Mouse (Mus musculus) stomach, embryonic 16.5 days (tissue): ENCODE results near the gene Mpp6. TPM values are rescaled to one million over a fixed set of nuclear protein-coding genes. Genes with fewer than 3 reads are reported as not detected.

Source experiments
- ATAC-seq: fragments of 200-750 bp; cut with Nextera tagmentation; 2 replicates; pipeline ENCODE4 v1.8.0; 2017; ENCODE audit warnings: moderate number of reproducible peaks, moderate TSS enrichment; ENCODE audit not compliant: insufficient read depth, low FRiP score
- H3K27ac ChIP-seq: fragments of 300-500 bp; sonication (generic); 2 replicates; pipeline ENCODE4 v1.5.1; 2014; ENCODE audit warnings: low read length
- H3K27me3 ChIP-seq: fragments of 300-500 bp; sonication (generic); 2 replicates; pipeline ENCODE4 v1.6.1; 2014; ENCODE audit warnings: low read length, control low read depth, mixed read lengths; ENCODE audit not compliant: control insufficient read depth, insufficient read depth
- H3K36me3 ChIP-seq: fragments of 300-500 bp; sonication (generic); 2 replicates; pipeline ENCODE4 v1.6.1; 2014; ENCODE audit warnings: low read length; ENCODE audit not compliant: control insufficient read depth, insufficient read depth
- H3K4me1 ChIP-seq: fragments of 300-500 bp; sonication (generic); 2 replicates; pipeline ENCODE4 v1.6.1; 2014; ENCODE audit warnings: low read length, control low read depth, mixed read lengths; ENCODE audit not compliant: control insufficient read depth, insufficient read depth
- H3K4me2 ChIP-seq: fragments of 300-500 bp; sonication (generic); 2 replicates; pipeline ENCODE4 v1.6.1; 2014; ENCODE audit warnings: low read depth, low read length, mixed read lengths
- H3K4me3 ChIP-seq: fragments of 300-500 bp; sonication (generic); replicated peaks from 2 replicates; pipeline ENCODE4 v1.5.1; 2014; ENCODE audit warnings: mild to moderate bottlenecking, low read length
- H3K9ac ChIP-seq: fragments of 300-500 bp; sonication (generic); 2 replicates; pipeline ENCODE4 v1.6.1; 2014; ENCODE audit warnings: low read length
- H3K9me3 ChIP-seq: fragments of 300-500 bp; sonication (generic); replicated peaks from 2 replicates; pipeline ENCODE4 v1.6.1; 2016; ENCODE audit warnings: low read length, control low read depth; ENCODE audit not compliant: control insufficient read depth
- WGBS: fragments of 180-500 bp; shearing (Covaris S2); extraction: QIAGEN DNeasy Blood & Tissue Kit; methylation state at CpG from one replicate; pipeline ENCODE4 v1.1.7; 2014; 5-methylcytosine and 5-hydroxymethylcytosine counted together
- polyA plus RNA-seq: library from polyadenylated mRNA; unstranded; fragments of >200 nt; fragmentation: Nextera tagmentation; extraction: Ambion mirVana; gene quantifications from 2 replicates; pipeline ENCODE4 v1.2.1, GENCODE M21; 2015

Mpp6 gene
- polyA plus RNA-seq, 1 experiment from 2014 or later, result 40.6 TPM

GRCm38 (mm10) chr6:50214711-50215372, 104.8 kb downstream of the Mpp6 start:
- Histone ChIP-seq H3K9ac (no peak overlapping the region), H3K4me1 (no peaks in the 10 kb centered on the region), H3K4me3 (no peak overlapping the region), H3K27ac (no peak overlapping the region), H3K9me3 (no peaks in the 10 kb centered on the region), H3K4me2 (no peak overlapping the region), H3K27me3 (no peaks in the 10 kb centered on the region), H3K36me3 (no peaks in the 10 kb centered on the region)
- no peak for ATAC-seq
- WGBS, result 55% methylated on average over 2 of the region's 2 CpGs

GRCm38 (mm10) chr6:50215373-50215745, 105.3 kb downstream of the Mpp6 start:
- no peak overlapping the region for H3K9ac ChIP-seq

GRCm38 (mm10) chr6:50215986-50216385, 105.9 kb downstream of the Mpp6 start:
- Histone ChIP-seq H3K9me3 (no peaks in the 10 kb centered on the region), H3K27me3 (no peaks in the 10 kb centered on the region), H3K4me3 (no peak overlapping the region), H3K4me2 (no peak overlapping the region), H3K9ac (no peak overlapping the region), H3K27ac (no peak overlapping the region), H3K4me1 (no peaks in the 10 kb centered on the region), H3K36me3 (no peaks in the 10 kb centered on the region)
- 85% methylated on average over 4 of the region's 4 CpGs for WGBS
- ATAC-seq, result no peak

More at GRCm38 (mm10) chr6:50215373-50215745, 105.3 kb downstream of the Mpp6 start:
- no peak for ATAC-seq
- WGBS, result 78% methylated on average over 2 of the region's 2 CpGs
- Histone ChIP-seq H3K36me3 (no peaks in the 10 kb centered on the region), H3K9me3 (no peaks in the 10 kb centered on the region), H3K4me1 (no peaks in the 10 kb centered on the region), H3K27ac (no peak overlapping the region), H3K4me3 (no peak overlapping the region), H3K4me2 (no peak overlapping the region), H3K27me3 (no peaks in the 10 kb centered on the region)

- no peaks in the 10 kb centered on the region for H3K36me3 ChIP-seq
- no peaks in the 10 kb centered on the region for H3K9me3 ChIP-seq
- ATAC-seq, result no peak
- no peak overlapping the region for H3K4me2 ChIP-seq
- H3K27me3 ChIP-seq, result no peaks in the 10 kb centered on the region
- H3K27ac ChIP-seq, result no peak overlapping the region
- no peaks in the 10 kb centered on the region for H3K4me1 ChIP-seq
- H3K4me3 ChIP-seq, result no peak overlapping the region
- 68% methylated on average over 3 of the region's 3 CpGs for WGBS
- H3K9ac ChIP-seq, result no peak overlapping the region
Measured at GRCm38 (mm10) chr6:50218628-50219027, 108.6 kb downstream of the Mpp6 start.

- Histone ChIP-seq H3K9ac (no peak overlapping the region), H3K4me3 (no peak overlapping the region), H3K27me3 (no peaks in the 10 kb centered on the region), H3K4me2 (no peak overlapping the region), H3K9me3 (no peaks in the 10 kb centered on the region), H3K4me1 (no peaks in the 10 kb centered on the region), H3K27ac (no peak overlapping the region), H3K36me3 (no peaks in the 10 kb centered on the region)
- WGBS, result 86% methylated on average over 6 of the region's 6 CpGs
- no peak for ATAC-seq
Measured at GRCm38 (mm10) chr6:50219066-50219465, 109.0 kb downstream of the Mpp6 start.

GRCm38 (mm10) chr6:50220863-50221262, 110.8 kb downstream of the Mpp6 start:
- H3K4me2 ChIP-seq, result no peak overlapping the region
- no peaks in the 10 kb centered on the region for H3K36me3 ChIP-seq
- 50% methylated on average over 6 of the region's 6 CpGs for WGBS
- no peaks in the 10 kb centered on the region for H3K9me3 ChIP-seq
- no peak for ATAC-seq
- H3K4me1 ChIP-seq, result no peaks in the 10 kb centered on the region
- no peak overlapping the region for H3K9ac ChIP-seq
- no peak overlapping the region for H3K4me3 ChIP-seq
- no peak overlapping the region for H3K27ac ChIP-seq
- no peaks in the 10 kb centered on the region for H3K27me3 ChIP-seq

- Histone ChIP-seq H3K4me1 (no peaks in the 10 kb centered on the region), H3K36me3 (no peaks in the 10 kb centered on the region), H3K9me3 (no peaks in the 10 kb centered on the region), H3K27ac (no peak overlapping the region), H3K9ac (no peak overlapping the region), H3K27me3 (no peaks in the 10 kb centered on the region), H3K4me3 (no peak overlapping the region), H3K4me2 (no peak overlapping the region)
- no peak for ATAC-seq
- 67% methylated on average over 5 of the region's 5 CpGs for WGBS
Measured at GRCm38 (mm10) chr6:50222351-50222750, 112.3 kb downstream of the Mpp6 start.

- Histone ChIP-seq H3K9me3 (no peaks in the 10 kb centered on the region), H3K9ac (no peak overlapping the region), H3K4me3 (no peak overlapping the region), H3K36me3 (no peaks in the 10 kb centered on the region), H3K4me2 (no peak overlapping the region), H3K27ac (no peak overlapping the region), H3K27me3 (no peaks in the 10 kb centered on the region), H3K4me1 (no peaks in the 10 kb centered on the region)
- 73% methylated on average over 5 of the region's 5 CpGs for WGBS
- no peak for ATAC-seq
Measured at GRCm38 (mm10) chr6:50222986-50223385, 112.9 kb downstream of the Mpp6 start.

- Histone ChIP-seq H3K4me2 (no peak overlapping the region), H3K9me3 (no peaks in the 10 kb centered on the region)
Measured at GRCm38 (mm10) chr6:50223606-50224005, 113.6 kb downstream of the Mpp6 start.

More at GRCm38 (mm10) chr6:50223606-50224005, 113.6 kb downstream of the Mpp6 start:
- H3K4me3 ChIP-seq, result no peak overlapping the region
- no peaks in the 10 kb centered on the region for H3K36me3 ChIP-seq
- no peaks in the 10 kb centered on the region for H3K4me1 ChIP-seq
- H3K27ac ChIP-seq, result no peak overlapping the region
- H3K9ac ChIP-seq, result no peak overlapping the region
- ATAC-seq, result no peak
- WGBS, result 92% methylated on average over 4 of the region's 4 CpGs
- H3K27me3 ChIP-seq, result no peaks in the 10 kb centered on the region
